Mouse (Mus musculus): ENCODE data around the gene Klhl5. TPM values are rescaled to one million over a fixed set of nuclear protein-coding genes. Genes with fewer than 3 reads are reported as not detected.

The Klhl5 gene
- total RNA-seq, 1 experiment = 5.0 TPM

DNA sequence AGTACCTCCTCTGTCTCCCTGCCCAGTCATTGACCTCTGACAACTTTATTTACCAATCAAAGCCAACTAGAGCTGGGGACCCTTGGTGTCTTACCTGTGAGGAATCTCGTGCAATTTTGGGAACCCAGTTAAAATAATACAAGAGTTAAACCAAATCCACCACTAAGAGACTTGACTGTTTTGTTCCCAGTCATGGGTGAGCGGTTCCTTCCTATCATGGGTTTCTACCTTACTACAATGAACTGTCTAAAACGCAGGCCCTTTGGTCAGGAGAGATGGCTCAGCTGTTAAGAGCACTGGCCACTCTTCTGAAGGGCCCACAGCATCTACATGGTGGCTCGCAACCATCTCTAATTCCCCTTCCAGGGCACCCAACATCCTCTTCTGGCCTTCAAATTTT, 25.5 kb upstream of the Klhl5 start:
- H3K36me3 ChIP-seq (ENCODE audit: control insufficient read depth, insufficient read depth, low read length, poor library complexity, severe bottlenecking) = no peaks in the 10 kb centered on the region
- in situ Hi-C loops (cut with MboI; ENCODE audit: low sequenced_read_pairs in 2 of 2, unreplicated experiment in 2 of 2) = no loop called here
- H3K27ac ChIP-seq (ENCODE audit: insufficient read depth, low read depth, low read length, poor library complexity, severe bottlenecking) = no peak overlapping the region
- H3K4me3 ChIP-seq (ENCODE audit: insufficient read depth in 1 of 2, low read depth in 1 of 2, low read length in 2 of 2, poor library complexity in 1 of 2, severe bottlenecking in 1 of 2) = no peak overlapping the region
- peaks cover 0 to 2% of the 10 kb centered on the region in 2 experiments; a peak in 1 of 4 replicates for H3K4me1 ChIP-seq (ENCODE audit: control insufficient read depth in 2 of 2, insufficient read depth in 2 of 2, low read length in 2 of 2, poor library complexity in 1 of 2)
- DNase-seq (ENCODE audit: low read depth, low spot score) = no peak
- H3K9me3 ChIP-seq (ENCODE audit: control insufficient read depth, insufficient read depth, low read depth, low read length) = no peaks in the 10 kb centered on the region
- no peak overlapping the region for H3K9ac ChIP-seq (ENCODE audit: insufficient read depth, low read depth, low read length, poor library complexity, severe bottlenecking)
- TF ChIP-seq CHD2 (IDR thresholded peaks at IDR 0.05; ENCODE audit: low read depth, low read length) (no peak), ZNF384 (IDR thresholded peaks at IDR 0.05; ENCODE audit: low read depth, low read length) (no peak), ZC3H11A (IDR thresholded peaks at IDR 0.05; ENCODE audit: borderline replicate concordance, low read depth, low read length) (no peak), HCFC1 (IDR thresholded peaks at IDR 0.05; ENCODE audit: borderline replicate concordance, insufficient read depth, low read length) (no peak), MAFK (IDR thresholded peaks at IDR 0.05; ENCODE audit: insufficient read depth, low read depth, low read length) (no peak)

DNA sequence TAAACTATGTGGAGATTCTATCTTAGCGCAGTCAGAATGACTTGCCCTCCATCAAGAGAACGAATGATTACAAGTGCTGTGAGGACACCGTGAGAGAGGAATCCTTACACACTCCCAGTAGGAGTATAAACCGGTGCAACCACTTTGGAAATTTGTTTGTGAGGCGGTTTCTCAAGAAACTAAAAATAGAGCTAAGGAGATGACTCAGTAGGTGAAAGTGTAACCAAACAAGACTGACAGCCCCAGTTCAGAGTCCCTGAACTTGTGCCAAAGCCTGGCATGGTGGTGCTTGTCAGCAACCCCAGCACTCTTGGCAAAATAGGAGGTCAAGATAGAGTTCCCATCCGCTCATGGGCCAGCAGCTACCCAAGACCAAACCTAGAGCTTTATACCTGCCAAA, 20.8 kb upstream of the Klhl5 start:
- no peaks in the 10 kb centered on the region for H3K36me3 ChIP-seq (ENCODE audit: control insufficient read depth, insufficient read depth, low read length, poor library complexity, severe bottlenecking)
- peaks cover 0 to under 1% of the 10 kb centered on the region in 2 experiments; a peak in 1 of 4 replicates for H3K4me1 ChIP-seq (ENCODE audit: control insufficient read depth in 2 of 2, insufficient read depth in 2 of 2, low read length in 2 of 2, poor library complexity in 1 of 2)
- no peak overlapping the region for H3K27ac ChIP-seq (ENCODE audit: insufficient read depth, low read depth, low read length, poor library complexity, severe bottlenecking)
- no peak overlapping the region for H3K4me3 ChIP-seq (ENCODE audit: insufficient read depth in 1 of 2, low read depth in 1 of 2, low read length in 2 of 2, poor library complexity in 1 of 2, severe bottlenecking in 1 of 2)
- H3K9me3 ChIP-seq (ENCODE audit: control insufficient read depth, insufficient read depth, low read depth, low read length) = no peaks in the 10 kb centered on the region
- no peak for DNase-seq (ENCODE audit: low read depth, low spot score)
- in situ Hi-C loops (cut with MboI; ENCODE audit: low sequenced_read_pairs in 2 of 2, unreplicated experiment in 2 of 2) = no loop called here
- no peak overlapping the region for H3K9ac ChIP-seq (ENCODE audit: insufficient read depth, low read depth, low read length, poor library complexity, severe bottlenecking)
- TF ChIP-seq ZNF384 (IDR thresholded peaks at IDR 0.05; ENCODE audit: low read depth, low read length) (no peak), ZC3H11A (IDR thresholded peaks at IDR 0.05; ENCODE audit: borderline replicate concordance, low read depth, low read length) (no peak), MAFK (IDR thresholded peaks at IDR 0.05; ENCODE audit: insufficient read depth, low read depth, low read length) (no peak), HCFC1 (IDR thresholded peaks at IDR 0.05; ENCODE audit: borderline replicate concordance, insufficient read depth, low read length) (no peak), CHD2 (IDR thresholded peaks at IDR 0.05; ENCODE audit: low read depth, low read length) (no peak)

DNA sequence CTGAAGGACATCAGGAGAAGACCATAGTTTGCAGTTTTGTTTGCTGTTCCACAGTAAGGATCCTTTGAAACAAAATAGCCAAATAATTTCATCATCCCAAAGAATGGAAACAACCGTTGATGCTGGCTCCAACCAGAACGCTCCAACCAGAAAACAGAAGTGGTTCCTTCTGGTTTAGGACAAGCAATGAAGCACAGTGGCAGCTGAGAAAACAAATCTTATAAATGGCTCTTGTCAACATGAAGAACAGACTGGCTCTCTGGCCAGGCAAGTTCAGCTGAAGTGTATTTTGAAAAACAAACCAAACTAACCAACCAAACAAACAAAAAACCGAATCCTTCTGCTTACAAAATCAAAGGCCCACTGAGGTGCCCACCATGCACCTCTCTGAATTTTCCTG, 17.6 kb upstream of the Klhl5 start:
- in situ Hi-C loops (cut with MboI; ENCODE audit: low sequenced_read_pairs in 2 of 2, unreplicated experiment in 2 of 2) = no loop called here
- no peaks in the 10 kb centered on the region for H3K36me3 ChIP-seq (ENCODE audit: control insufficient read depth, insufficient read depth, low read length, poor library complexity, severe bottlenecking)
- no peaks in the 10 kb centered on the region for H3K9me3 ChIP-seq (ENCODE audit: control insufficient read depth, insufficient read depth, low read depth, low read length)
- H3K27ac ChIP-seq (ENCODE audit: insufficient read depth, low read depth, low read length, poor library complexity, severe bottlenecking) = no peak overlapping the region
- H3K4me1 ChIP-seq (ENCODE audit: control insufficient read depth in 2 of 2, insufficient read depth in 2 of 2, low read length in 2 of 2, poor library complexity in 1 of 2) = peaks cover 2 to 5% of the 10 kb centered on the region in 2 experiments; a peak in 2 of 4 replicates
- no peak overlapping the region for H3K4me3 ChIP-seq (ENCODE audit: insufficient read depth in 1 of 2, low read depth in 1 of 2, low read length in 2 of 2, poor library complexity in 1 of 2, severe bottlenecking in 1 of 2)
- TF ChIP-seq ZNF384 (IDR thresholded peaks at IDR 0.05; ENCODE audit: low read depth, low read length) (no peak), CHD2 (IDR thresholded peaks at IDR 0.05; ENCODE audit: low read depth, low read length) (no peak), MAFK (IDR thresholded peaks at IDR 0.05; ENCODE audit: insufficient read depth, low read depth, low read length) (no peak), HCFC1 (IDR thresholded peaks at IDR 0.05; ENCODE audit: borderline replicate concordance, insufficient read depth, low read length) (no peak), ZC3H11A (IDR thresholded peaks at IDR 0.05; ENCODE audit: borderline replicate concordance, low read depth, low read length) (no peak)
- no peak overlapping the region for H3K9ac ChIP-seq (ENCODE audit: insufficient read depth, low read depth, low read length, poor library complexity, severe bottlenecking)
- no peak for DNase-seq (ENCODE audit: low read depth, low spot score)

DNA sequence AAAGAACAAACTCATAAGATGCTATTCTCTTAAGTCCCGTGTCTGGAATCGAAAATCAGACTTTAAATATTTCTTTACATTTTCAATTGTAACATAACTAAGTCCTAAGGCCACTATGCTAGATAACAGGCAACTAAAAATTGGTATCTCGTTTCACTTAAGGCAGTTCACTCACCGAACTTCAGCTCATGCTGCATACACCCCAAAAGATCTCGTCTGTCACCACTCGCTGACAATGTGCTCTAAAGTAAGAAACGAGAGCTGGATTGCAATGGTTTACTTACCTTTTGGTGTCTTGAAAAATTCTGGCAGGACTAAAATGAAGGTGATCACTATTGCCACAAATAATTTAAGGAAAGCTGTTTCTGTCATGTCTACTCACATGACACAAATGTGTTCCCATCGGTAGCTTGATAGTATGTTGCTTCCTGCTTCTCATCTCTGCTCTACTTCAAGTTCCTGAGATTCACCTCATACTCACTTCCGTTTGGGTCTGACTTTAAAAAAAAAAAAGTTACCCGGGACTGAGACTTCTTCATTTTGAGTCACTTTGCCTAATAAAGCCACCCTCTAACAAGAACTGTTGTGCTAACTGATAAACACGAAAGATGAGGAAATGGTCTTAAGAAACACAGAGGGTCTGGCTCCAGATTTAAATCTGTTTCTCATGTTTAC, 16.0 kb upstream of the Klhl5 start:
- no peaks in the 10 kb centered on the region for H3K36me3 ChIP-seq (ENCODE audit: control insufficient read depth, insufficient read depth, low read length, poor library complexity, severe bottlenecking)
- H3K4me1 ChIP-seq (ENCODE audit: control insufficient read depth in 2 of 2, insufficient read depth in 2 of 2, low read length in 2 of 2, poor library complexity in 1 of 2) = peaks cover 4 to 5% of the 10 kb centered on the region in 2 experiments; a peak in 3 of 4 replicates
- TF ChIP-seq ZNF384 (IDR thresholded peaks at IDR 0.05; ENCODE audit: low read depth, low read length) (no peak), CHD2 (IDR thresholded peaks at IDR 0.05; ENCODE audit: low read depth, low read length) (no peak), ZC3H11A (IDR thresholded peaks at IDR 0.05; ENCODE audit: borderline replicate concordance, low read depth, low read length) (no peak), MAFK (IDR thresholded peaks at IDR 0.05; ENCODE audit: insufficient read depth, low read depth, low read length) (no peak), HCFC1 (IDR thresholded peaks at IDR 0.05; ENCODE audit: borderline replicate concordance, insufficient read depth, low read length) (no peak)
- H3K27ac ChIP-seq (ENCODE audit: insufficient read depth, low read depth, low read length, poor library complexity, severe bottlenecking) = no peak overlapping the region
- H3K9ac ChIP-seq (ENCODE audit: insufficient read depth, low read depth, low read length, poor library complexity, severe bottlenecking) = no peak overlapping the region
- no peak overlapping the region for H3K4me3 ChIP-seq (ENCODE audit: insufficient read depth in 1 of 2, low read depth in 1 of 2, low read length in 2 of 2, poor library complexity in 1 of 2, severe bottlenecking in 1 of 2)
- no peak for DNase-seq (ENCODE audit: low read depth, low spot score)
- in situ Hi-C loops (cut with MboI; ENCODE audit: low sequenced_read_pairs in 2 of 2, unreplicated experiment in 2 of 2) = no loop called here
- H3K9me3 ChIP-seq (ENCODE audit: control insufficient read depth, insufficient read depth, low read depth, low read length) = no peaks in the 10 kb centered on the region

All from ES-E14 (cell line).